Mouse (Mus musculus) forebrain, embryonic 11.5 days (tissue): Measurements from ENCODE around the gene Il6ra. TPM values are rescaled to one million over a fixed set of nuclear protein-coding genes. Genes with fewer than 3 reads are reported as not detected.

Experiments
- ATAC-seq: fragments of 200-750 bp; cut with Nextera tagmentation; replicated peaks from 2 replicates; pipeline ENCODE4 v1.8.0; 2017; ENCODE audit warnings: moderate TSS enrichment; ENCODE audit not compliant: low FRiP score
- DNase-seq: peaks from one replicate; pipeline ENCODE4 v3.0.0-alpha.2; 2017; ENCODE audit warnings: low spot score
- H3K27ac ChIP-seq: fragments of 300-500 bp; sonication (generic); 2 replicates; pipeline ENCODE4 v1.5.1; 2014; ENCODE audit warnings: low read depth, low read length
- H3K27me3 ChIP-seq: fragments of 300-500 bp; sonication (generic); 2 replicates; pipeline ENCODE4 v1.6.1; 2014; ENCODE audit warnings: mild to moderate bottlenecking, low read length, mixed read lengths; ENCODE audit not compliant: control insufficient read depth, insufficient read depth
- H3K36me3 ChIP-seq: fragments of 300-500 bp; sonication (generic); 2 replicates; pipeline ENCODE4 v1.6.1; 2014; ENCODE audit warnings: mild to moderate bottlenecking, low read length, moderate library complexity, mixed read lengths; ENCODE audit not compliant: control insufficient read depth, insufficient read depth
- H3K4me1 ChIP-seq: fragments of 300-500 bp; sonication (generic); replicated peaks from 2 replicates; pipeline ENCODE4 v1.6.1; 2014; ENCODE audit warnings: low read length, mixed read lengths; ENCODE audit not compliant: control insufficient read depth, insufficient read depth
- H3K4me2 ChIP-seq: fragments of 300-500 bp; sonication (generic); 2 replicates; pipeline ENCODE4 v1.6.1; 2014; ENCODE audit warnings: low read depth, mild to moderate bottlenecking, low read length, moderate library complexity, mixed read lengths; ENCODE audit not compliant: severe bottlenecking
- H3K4me3 ChIP-seq: fragments of 300-500 bp; sonication (generic); 2 replicates; pipeline ENCODE4 v1.5.1; 2014; ENCODE audit warnings: low read depth, low read length
- H3K9ac ChIP-seq: fragments of 300-500 bp; sonication (generic); 2 replicates; pipeline ENCODE4 v1.6.1; 2014; ENCODE audit warnings: low read length
- H3K9me3 ChIP-seq: fragments of 300-500 bp; sonication (generic); 2 replicates; pipeline ENCODE4 v1.6.1; 2016; ENCODE audit warnings: low read length, mixed read lengths; ENCODE audit not compliant: control insufficient read depth
- WGBS: fragments of 180-500 bp; shearing (Covaris S2); extraction: QIAGEN DNeasy Blood & Tissue Kit; methylation state at CpG from one replicate; pipeline ENCODE4 v1.1.7; 2014; 5-methylcytosine and 5-hydroxymethylcytosine counted together
- polyA plus RNA-seq: library from polyadenylated mRNA; unstranded; fragments of >200 nt; fragmentation: Nextera tagmentation; extraction: Ambion mirVana; gene quantifications from 2 replicates; pipeline ENCODE4 v1.2.1, GENCODE M21; 2014

Il6ra gene
- polyA plus RNA-seq, 1 experiment from 2014 or later: 0.27 TPM

- no peak overlapping the region for H3K4me3 ChIP-seq
- no peaks in the 10 kb centered on the region for H3K27me3 ChIP-seq
- no peaks in the 10 kb centered on the region for H3K4me1 ChIP-seq
- no peaks in the 10 kb centered on the region for H3K36me3 ChIP-seq
- ATAC-seq (no peak), DNase-seq (no peak)
- H3K9ac ChIP-seq: no peak overlapping the region
- no peak overlapping the region for H3K4me2 ChIP-seq
- H3K27ac ChIP-seq: no peak overlapping the region
- no peaks in the 10 kb centered on the region for H3K9me3 ChIP-seq
- 90% methylated on average over 7 of the region's 7 CpGs for WGBS
These were observed 25.3 kb downstream of the Il6ra start for GRCm38 (mm10) chr3:89887582-89888230.

- Histone ChIP-seq H3K9ac (no peak overlapping the region), H3K9me3 (no peaks in the 10 kb centered on the region), H3K27ac (no peak overlapping the region), H3K4me3 (no peak overlapping the region), H3K4me2 (no peak overlapping the region), H3K36me3 (no peaks in the 10 kb centered on the region), H3K4me1 (no peaks in the 10 kb centered on the region), H3K27me3 (no peaks in the 10 kb centered on the region)
- ATAC-seq (no peak), DNase-seq (no peak)
- WGBS: 88% methylated on average over 11 of the region's 11 CpGs
These were observed 27.2 kb downstream of the Il6ra start for GRCm38 (mm10) chr3:89885766-89886165.

- Histone ChIP-seq H3K27ac (no peak overlapping the region), H3K4me1 (no peaks in the 10 kb centered on the region), H3K4me3 (no peak overlapping the region), H3K9me3 (no peaks in the 10 kb centered on the region), H3K27me3 (no peaks in the 10 kb centered on the region), H3K4me2 (no peak overlapping the region), H3K9ac (0 out of 2 replicates have a peak overlapping the region, but pooled peaks have one; percentile 13), H3K36me3 (no peaks in the 10 kb centered on the region)
- whole genome bisulfite sequencing: 87% methylated on average over 4 of the region's 4 CpGs
- DNase-seq (no peak), ATAC-seq (no peak)
These were observed 29.4 kb downstream of the Il6ra start for GRCm38 (mm10) chr3:89883582-89884041.

GRCm38 (mm10) chr3:89882556-89883181 is 30.3 kb downstream of the Il6ra start:
- H3K4me2 ChIP-seq: no peak overlapping the region
- WGBS: 79% methylated on average over 8 of the region's 8 CpGs
- H3K4me3 ChIP-seq: no peak overlapping the region
- no peak for DNase-seq
- H3K27ac ChIP-seq: no peak overlapping the region
- no peaks in the 10 kb centered on the region; the same call in 1 of the 2 replicates for H3K4me1 ChIP-seq
- no peaks in the 10 kb centered on the region for H3K9me3 ChIP-seq
- no peak overlapping the region for H3K9ac ChIP-seq
- no peak for ATAC-seq
- no peaks in the 10 kb centered on the region for H3K27me3 ChIP-seq
- no peaks in the 10 kb centered on the region for H3K36me3 ChIP-seq

GRCm38 (mm10) chr3:89880036-89880851 is 32.8 kb downstream of the Il6ra start:
- no peak for DNase-seq
- WGBS: 89% methylated on average over 5 of the region's 5 CpGs

GRCm38 (mm10) chr3:89879326-89879725 is 33.7 kb downstream of the Il6ra start:
- DNase-seq (no peak), ATAC-seq (no peak)
- Histone ChIP-seq H3K4me2 (no peak overlapping the region), H3K27ac (no peak overlapping the region), H3K4me3 (no peak overlapping the region), H3K27me3 (no peaks in the 10 kb centered on the region), H3K36me3 (no peaks in the 10 kb centered on the region), H3K4me1 (no peaks in the 10 kb centered on the region; the same call in 1 of the 2 replicates), H3K9me3 (no peaks in the 10 kb centered on the region), H3K9ac (no peak overlapping the region)
- WGBS: 65% methylated on average over 3 of the region's 3 CpGs

More at GRCm38 (mm10) chr3:89880036-89880851, 32.8 kb downstream of the Il6ra start:
- Histone ChIP-seq H3K9ac (no peak overlapping the region), H3K4me1 (no peaks in the 10 kb centered on the region; the same call in 1 of the 2 replicates), H3K4me3 (no peak overlapping the region), H3K27ac (no peak overlapping the region), H3K27me3 (no peaks in the 10 kb centered on the region), H3K9me3 (no peaks in the 10 kb centered on the region), H3K36me3 (no peaks in the 10 kb centered on the region), H3K4me2 (no peak overlapping the region)
- no peak for ATAC-seq

- DNase-seq (no peak), ATAC-seq (no peak)
- Histone ChIP-seq H3K36me3 (no peaks in the 10 kb centered on the region), H3K4me1 (no peaks in the 10 kb centered on the region; the same call in 1 of the 2 replicates), H3K27me3 (no peaks in the 10 kb centered on the region), H3K9ac (no peak overlapping the region), H3K9me3 (no peaks in the 10 kb centered on the region), H3K27ac (no peak overlapping the region), H3K4me2 (no peak overlapping the region), H3K4me3 (no peak overlapping the region)
- WGBS: 4% methylated on average over 3 of the region's 3 CpGs
These were observed 34.5 kb downstream of the Il6ra start for GRCm38 (mm10) chr3:89878456-89878855.

- H3K4me1 ChIP-seq: no peaks in the 10 kb centered on the region; the same call in 1 of the 2 replicates
- ATAC-seq (no peak), DNase-seq (no peak)
- H3K27me3 ChIP-seq: no peaks in the 10 kb centered on the region
- H3K9ac ChIP-seq: no peak overlapping the region
- WGBS: 78% methylated on average over 8 of the region's 8 CpGs
- no peak overlapping the region for H3K4me3 ChIP-seq
- no peak overlapping the region for H3K27ac ChIP-seq
- H3K4me2 ChIP-seq: no peak overlapping the region
- H3K9me3 ChIP-seq: no peaks in the 10 kb centered on the region
- H3K36me3 ChIP-seq: no peaks in the 10 kb centered on the region
These were observed 35.9 kb downstream of the Il6ra start for GRCm38 (mm10) chr3:89877129-89877528.
